Mouse (Mus musculus): ENCODE data around the gene Plrg1. TPM values are rescaled to one million over a fixed set of nuclear protein-coding genes. Genes with fewer than 3 reads are reported as not detected.
A peak's percentile ranks its signal among the peaks of the same experiment; 100 is the strongest.

Gene Plrg1
- polyA plus RNA-seq, 1 experiment from 2014 or later: 95.7 TPM

GRCm38 (mm10) chr3:83042451-83042850, 12.9 kb upstream of the Plrg1 start:
- H3K9me3 ChIP-seq (ENCODE audit: control insufficient read depth, low read length): no peaks in the 10 kb centered on the region
- WGBS: 90% methylated on average over 5 of the region's 5 CpGs
- no peaks in the 10 kb centered on the region for H3K36me3 ChIP-seq (ENCODE audit: control insufficient read depth, insufficient read depth, low read length)
- H3K4me1 ChIP-seq (ENCODE audit: control insufficient read depth, insufficient read depth, low read depth, low read length): no peaks in the 10 kb centered on the region
- no peak overlapping the region for H3K27ac ChIP-seq (ENCODE audit: low read depth, low read length)
- ATAC-seq: no peak
- no peak overlapping the region for H3K4me3 ChIP-seq (ENCODE audit: low read length)
- H3K9ac ChIP-seq (ENCODE audit: low read depth, low read length): no peak overlapping the region
- no peaks in the 10 kb centered on the region for H3K27me3 ChIP-seq (replicated peaks; ENCODE audit: control insufficient read depth, insufficient read depth, low read length)
- no peak overlapping the region for H3K4me2 ChIP-seq (ENCODE audit: low read length)

GRCm38 (mm10) chr3:83046649-83047048, 8.7 kb upstream of the Plrg1 start:
- Histone ChIP-seq H3K4me1 (ENCODE audit: control insufficient read depth, insufficient read depth, low read depth, low read length) (no peaks in the 10 kb centered on the region), H3K9ac (ENCODE audit: low read depth, low read length) (no peak overlapping the region), H3K4me3 (ENCODE audit: low read length) (no peak overlapping the region), H3K9me3 (ENCODE audit: control insufficient read depth, low read length) (no peaks in the 10 kb centered on the region), H3K27ac (ENCODE audit: low read depth, low read length) (no peak overlapping the region), H3K27me3 (replicated peaks; ENCODE audit: control insufficient read depth, insufficient read depth, low read length) (no peaks in the 10 kb centered on the region), H3K36me3 (ENCODE audit: control insufficient read depth, insufficient read depth, low read length) (no peaks in the 10 kb centered on the region), H3K4me2 (ENCODE audit: low read length) (no peak overlapping the region)
- no peak for ATAC-seq
- WGBS: 91% methylated on average over 11 of the region's 11 CpGs

GRCm38 (mm10) chr3:83049680-83050079, 5.6 kb upstream of the Plrg1 start, which contains the start of gene Fgb:
Gene Fgb, minus strand, starts transcription at chr3:83049863.
- WGBS: 74% methylated on average over 8 of the region's 8 CpGs
- no peak for ATAC-seq
- Histone ChIP-seq H3K4me2 (ENCODE audit: low read length) (no peak within 1 kb of the TSS), H3K36me3 (ENCODE audit: control insufficient read depth, insufficient read depth, low read length) (no peaks in the 10 kb centered on the region), H3K27ac (ENCODE audit: low read depth, low read length) (no peak within 1 kb of the TSS), H3K9me3 (ENCODE audit: control insufficient read depth, low read length) (no peaks in the 10 kb centered on the region), H3K4me3 (ENCODE audit: low read length) (no peak within 1 kb of the TSS), H3K27me3 (replicated peaks; ENCODE audit: control insufficient read depth, insufficient read depth, low read length) (no peaks in the 10 kb centered on the region), H3K4me1 (ENCODE audit: control insufficient read depth, insufficient read depth, low read depth, low read length) (no peaks in the 10 kb centered on the region), H3K9ac (ENCODE audit: low read depth, low read length) (no peak within 1 kb of the TSS)

GRCm38 (mm10) chr3:83050661-83051060, 4.7 kb upstream of the Plrg1 start:
- Histone ChIP-seq H3K27me3 (replicated peaks; ENCODE audit: control insufficient read depth, insufficient read depth, low read length) (no peaks in the 10 kb centered on the region), H3K27ac (ENCODE audit: low read depth, low read length) (no peak overlapping the region), H3K9me3 (ENCODE audit: control insufficient read depth, low read length) (no peaks in the 10 kb centered on the region), H3K4me3 (ENCODE audit: low read length) (no peak overlapping the region), H3K9ac (ENCODE audit: low read depth, low read length) (no peak overlapping the region), H3K36me3 (ENCODE audit: control insufficient read depth, insufficient read depth, low read length) (no peaks in the 10 kb centered on the region), H3K4me2 (ENCODE audit: low read length) (no peak overlapping the region), H3K4me1 (ENCODE audit: control insufficient read depth, insufficient read depth, low read depth, low read length) (no peaks in the 10 kb centered on the region)
- ATAC-seq: no peak
- WGBS: 77% methylated on average over 5 of the region's 5 CpGs

- WGBS: 87% methylated on average over 5 of the region's 5 CpGs
These were observed 3.2 kb upstream of the Plrg1 start for GRCm38 (mm10) chr3:83052102-83052501.

DNA sequence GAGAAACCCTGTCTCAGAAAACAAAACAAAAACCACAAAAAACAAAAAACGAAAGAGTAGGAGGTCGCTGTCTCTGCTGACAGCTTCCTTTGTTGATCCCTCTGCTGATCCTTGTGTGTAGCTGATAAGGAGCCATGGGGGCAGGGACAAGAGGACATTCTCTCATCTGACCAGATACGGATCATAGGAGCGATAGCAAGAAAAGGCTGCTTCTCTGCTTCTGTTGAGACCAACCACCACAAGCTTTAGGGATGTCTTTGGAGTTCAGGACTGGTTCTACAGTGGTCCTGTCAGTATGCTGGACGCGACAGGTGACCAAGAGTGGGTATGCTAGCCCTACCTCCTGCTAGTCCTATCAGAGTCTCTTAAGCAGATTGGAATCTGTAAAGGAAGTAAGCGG, 2.2 kb upstream of the Plrg1 start:
- Histone ChIP-seq H3K36me3 (ENCODE audit: control insufficient read depth, insufficient read depth, low read length) (no peaks in the 10 kb centered on the region), H3K27ac (ENCODE audit: low read depth, low read length) (no peak overlapping the region), H3K9me3 (ENCODE audit: control insufficient read depth, low read length) (no peaks in the 10 kb centered on the region), H3K4me3 (ENCODE audit: low read length) (no peak overlapping the region), H3K27me3 (replicated peaks; ENCODE audit: control insufficient read depth, insufficient read depth, low read length) (no peaks in the 10 kb centered on the region), H3K4me1 (ENCODE audit: control insufficient read depth, insufficient read depth, low read depth, low read length) (peaks cover 9% of the 10 kb centered on the region), H3K4me2 (ENCODE audit: low read length) (no peak overlapping the region), H3K9ac (ENCODE audit: low read depth, low read length) (no peak overlapping the region)
- no peak for ATAC-seq
- 87% methylated on average over 7 of the region's 7 CpGs for WGBS

More at GRCm38 (mm10) chr3:83052102-83052501, 3.2 kb upstream of the Plrg1 start:
- Histone ChIP-seq H3K4me3 (ENCODE audit: low read length) (no peak overlapping the region), H3K4me2 (ENCODE audit: low read length) (no peak overlapping the region), H3K9me3 (ENCODE audit: control insufficient read depth, low read length) (no peaks in the 10 kb centered on the region), H3K36me3 (ENCODE audit: control insufficient read depth, insufficient read depth, low read length) (no peaks in the 10 kb centered on the region), H3K27ac (ENCODE audit: low read depth, low read length) (no peak overlapping the region), H3K27me3 (replicated peaks; ENCODE audit: control insufficient read depth, insufficient read depth, low read length) (no peaks in the 10 kb centered on the region), H3K9ac (ENCODE audit: low read depth, low read length) (no peak overlapping the region), H3K4me1 (ENCODE audit: control insufficient read depth, insufficient read depth, low read depth, low read length) (peaks cover 9% of the 10 kb centered on the region)
- no peak for ATAC-seq

DNA sequence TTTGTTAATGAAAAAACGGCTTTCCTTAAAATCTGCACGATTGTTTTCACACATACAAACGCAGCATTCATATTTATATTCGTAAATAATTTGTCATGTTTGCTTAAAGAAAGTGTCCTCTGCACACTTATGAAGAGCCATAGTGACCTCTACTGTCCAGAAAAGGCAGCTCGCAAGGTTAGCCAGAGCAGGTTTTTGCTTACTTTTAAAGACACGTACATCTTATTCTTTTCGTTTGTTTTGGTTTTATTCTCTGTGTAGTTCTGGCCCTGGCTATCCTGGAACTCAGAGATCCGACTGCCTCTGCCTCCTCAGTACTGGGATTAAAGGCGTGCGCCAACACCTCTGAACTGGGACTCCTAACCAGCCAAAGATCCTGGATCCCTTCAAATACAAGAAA, 1.6 kb upstream of the Plrg1 start:
- no peak overlapping the region for H3K4me3 ChIP-seq (ENCODE audit: low read length)
- no peaks in the 10 kb centered on the region for H3K9me3 ChIP-seq (ENCODE audit: control insufficient read depth, low read length)
- H3K27ac ChIP-seq (ENCODE audit: low read depth, low read length): no peak overlapping the region
- peaks cover 2% of the 10 kb centered on the region for H3K36me3 ChIP-seq (ENCODE audit: control insufficient read depth, insufficient read depth, low read length)
- peaks cover 9% of the 10 kb centered on the region for H3K4me1 ChIP-seq (ENCODE audit: control insufficient read depth, insufficient read depth, low read depth, low read length)
- no peak for ATAC-seq
- H3K4me2 ChIP-seq (ENCODE audit: low read length): no peak overlapping the region
- 33% methylated on average over 10 of the region's 10 CpGs for WGBS
- no peaks in the 10 kb centered on the region for H3K27me3 ChIP-seq (replicated peaks; ENCODE audit: control insufficient read depth, insufficient read depth, low read length)
- no peak overlapping the region for H3K9ac ChIP-seq (ENCODE audit: low read depth, low read length)

GRCm38 (mm10) chr3:83054759-83055158, 563 bp upstream of the Plrg1 start:
- H3K9me3 ChIP-seq (ENCODE audit: control insufficient read depth, low read length): no peaks in the 10 kb centered on the region
- H3K4me3 ChIP-seq (ENCODE audit: low read length): peak overlapping the region; percentile 86
- no peak overlapping the region for H3K9ac ChIP-seq (ENCODE audit: low read depth, low read length)
- H3K4me1 ChIP-seq (ENCODE audit: control insufficient read depth, insufficient read depth, low read depth, low read length): peaks cover 9% of the 10 kb centered on the region
- WGBS: 39% methylated on average over 13 of the region's 13 CpGs
- peaks cover 11% of the 10 kb centered on the region for H3K36me3 ChIP-seq (ENCODE audit: control insufficient read depth, insufficient read depth, low read length)
- no peak for ATAC-seq
- H3K27ac ChIP-seq (ENCODE audit: low read depth, low read length): no peak overlapping the region
- H3K4me2 ChIP-seq (ENCODE audit: low read length): peak overlapping the region; percentile 44
- H3K27me3 ChIP-seq (replicated peaks; ENCODE audit: control insufficient read depth, insufficient read depth, low read length): no peaks in the 10 kb centered on the region

- no peak overlapping the region for H3K4me2 ChIP-seq (ENCODE audit: low read length)
- WGBS: 93% methylated on average over 2 of the region's 2 CpGs
- no peaks in the 10 kb centered on the region for H3K27me3 ChIP-seq (replicated peaks; ENCODE audit: control insufficient read depth, insufficient read depth, low read length)
- no peak overlapping the region for H3K9ac ChIP-seq (ENCODE audit: low read depth, low read length)
- peaks cover 9% of the 10 kb centered on the region for H3K4me1 ChIP-seq (ENCODE audit: control insufficient read depth, insufficient read depth, low read depth, low read length)
- no peak overlapping the region for H3K27ac ChIP-seq (ENCODE audit: low read depth, low read length)
- no peaks in the 10 kb centered on the region for H3K9me3 ChIP-seq (ENCODE audit: control insufficient read depth, low read length)
- H3K4me3 ChIP-seq (ENCODE audit: low read length): no peak overlapping the region
- no peak for ATAC-seq
- H3K36me3 ChIP-seq (ENCODE audit: control insufficient read depth, insufficient read depth, low read length): peaks cover 25% of the 10 kb centered on the region
These were observed 1.7 kb downstream of the Plrg1 start for GRCm38 (mm10) chr3:83057046-83057445.

DNA sequence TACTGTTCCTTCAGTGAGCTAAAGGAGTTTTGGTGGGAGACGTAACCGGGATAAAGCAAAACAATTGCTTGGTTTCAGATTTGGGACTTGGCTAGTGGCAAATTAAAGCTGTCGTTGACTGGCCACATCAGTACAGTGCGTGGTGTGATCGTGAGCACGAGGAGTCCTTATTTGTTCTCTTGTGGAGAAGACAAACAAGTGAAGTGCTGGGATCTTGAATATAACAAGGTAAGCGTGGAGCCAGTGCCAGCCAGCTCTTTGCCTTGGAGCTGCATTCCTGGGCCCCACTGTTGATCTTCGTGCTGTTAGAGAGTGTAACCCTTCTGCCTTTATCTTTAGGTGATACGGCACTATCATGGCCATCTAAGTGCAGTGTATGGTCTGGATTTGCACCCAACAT, 12.6 kb downstream of the Plrg1 start:
- Histone ChIP-seq H3K27me3 (replicated peaks; ENCODE audit: control insufficient read depth, insufficient read depth, low read length) (no peaks in the 10 kb centered on the region), H3K9me3 (ENCODE audit: control insufficient read depth, low read length) (no peaks in the 10 kb centered on the region), H3K9ac (ENCODE audit: low read depth, low read length) (no peak overlapping the region), H3K4me3 (ENCODE audit: low read length) (no peak overlapping the region), H3K4me1 (ENCODE audit: control insufficient read depth, insufficient read depth, low read depth, low read length) (no peaks in the 10 kb centered on the region), H3K4me2 (ENCODE audit: low read length) (no peak overlapping the region), H3K27ac (ENCODE audit: low read depth, low read length) (no peak overlapping the region), H3K36me3 (ENCODE audit: control insufficient read depth, insufficient read depth, low read length) (peaks cover 58% of the 10 kb centered on the region)
- no peak for ATAC-seq
- WGBS: 97% methylated on average over 9 of the region's 9 CpGs
